Mouse (Mus musculus): Measurements from ENCODE around the gene Sez6l2.
"Not testable (repeated sequence)": the region's sequence is repeated elsewhere in the genome, so short reads cannot be mapped to it uniquely, and the experiment has no call there.

Sez6l2 gene

DNA sequence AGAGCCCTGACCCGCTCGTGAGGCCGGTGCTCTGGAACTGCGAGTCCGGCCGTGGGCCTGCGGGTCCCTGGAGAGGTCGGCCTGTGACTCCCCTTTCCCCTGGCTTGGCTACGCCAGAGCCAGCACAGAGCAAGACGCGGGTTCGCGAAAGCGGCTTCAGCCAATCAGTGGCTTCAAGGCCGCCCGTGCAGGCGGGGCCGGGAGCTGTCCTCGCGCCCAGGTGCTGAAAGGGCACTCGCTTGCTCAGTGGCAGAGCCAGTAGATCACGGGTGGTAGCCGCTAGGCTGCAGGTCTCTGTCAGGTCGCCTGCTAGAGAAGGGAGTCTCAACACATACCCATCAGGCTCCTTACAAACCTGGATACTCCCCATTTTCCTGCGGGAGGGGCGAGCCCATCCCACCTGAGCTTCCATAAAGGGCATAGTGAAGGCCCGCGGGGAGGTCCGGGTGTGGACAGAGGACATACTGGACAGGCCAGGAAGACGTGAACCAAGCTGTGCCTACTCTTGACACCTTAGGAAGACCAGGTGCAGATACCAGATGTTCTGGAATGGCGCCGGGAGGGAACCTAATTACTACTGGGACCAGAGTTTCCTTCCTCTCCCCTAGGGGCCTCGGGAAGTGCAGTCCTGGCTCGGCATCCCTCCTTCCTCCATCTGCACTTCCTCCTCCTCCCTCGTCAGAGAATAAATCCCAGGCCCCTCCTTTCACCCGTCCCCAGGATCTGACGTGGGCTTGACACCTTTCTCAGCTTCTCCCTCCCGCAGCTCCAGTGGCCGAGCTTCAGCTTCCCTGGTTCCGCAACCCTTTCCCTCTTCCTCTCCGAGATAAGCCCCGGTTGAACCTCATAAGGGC lies at the start of gene Sez6l2:
Gene Sez6l2 (plus strand): TSS at position 771 of the 854 bp plus-strand sequence.
- peak; percentile 82 to 83 for DNase-seq (ENCODE audit: low spot score in 2 of 2)

- no peak for DNase-seq (ENCODE audit: low spot score in 2 of 2)
These were observed 44.8 kb upstream of the Sez6l2 start for GRCm38 (mm10) chr7:126905590-126905989.

GRCm38 (mm10) chr7:126914844-126915243 lies 35.5 kb upstream of the Sez6l2 start:
- no peak for DNase-seq (ENCODE audit: low spot score in 2 of 2)

GRCm38 (mm10) chr7:126918356-126918755 lies 32.0 kb upstream of the Sez6l2 start:
- not testable (repeated sequence) for DNase-seq (ENCODE audit: low spot score in 2 of 2)

DNA sequence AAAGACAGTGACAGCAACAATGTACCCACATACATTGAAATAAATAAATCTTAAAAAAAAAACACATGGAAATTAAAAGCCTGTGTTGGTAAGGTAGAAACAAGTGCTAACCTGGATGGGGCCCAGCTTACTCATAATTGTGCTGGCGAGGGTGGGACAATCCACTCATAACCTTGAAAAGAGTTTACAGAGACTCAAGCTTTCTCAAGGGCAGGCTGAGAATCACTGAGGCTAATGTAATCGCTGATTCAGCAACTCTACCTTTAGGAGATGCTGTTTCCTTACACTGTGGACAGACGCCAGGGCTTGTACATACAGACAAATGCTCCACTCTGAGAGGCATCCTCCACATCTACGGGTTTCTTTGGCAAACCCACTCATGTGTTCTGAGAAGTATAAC lies 30.4 kb upstream of the Sez6l2 start:
- no peak for DNase-seq (ENCODE audit: low spot score in 2 of 2)

- no peak for DNase-seq (ENCODE audit: low spot score in 2 of 2)
These were observed 28.8 kb upstream of the Sez6l2 start for GRCm38 (mm10) chr7:126921563-126921962.

- no peak for DNase-seq (ENCODE audit: low spot score in 2 of 2)
These were observed 27.7 kb upstream of the Sez6l2 start, which contains the start of gene Tmem219 for GRCm38 (mm10) chr7:126922624-126923060. TSS of gene Tmem219 (minus strand) at chr7:126922917.

DNA sequence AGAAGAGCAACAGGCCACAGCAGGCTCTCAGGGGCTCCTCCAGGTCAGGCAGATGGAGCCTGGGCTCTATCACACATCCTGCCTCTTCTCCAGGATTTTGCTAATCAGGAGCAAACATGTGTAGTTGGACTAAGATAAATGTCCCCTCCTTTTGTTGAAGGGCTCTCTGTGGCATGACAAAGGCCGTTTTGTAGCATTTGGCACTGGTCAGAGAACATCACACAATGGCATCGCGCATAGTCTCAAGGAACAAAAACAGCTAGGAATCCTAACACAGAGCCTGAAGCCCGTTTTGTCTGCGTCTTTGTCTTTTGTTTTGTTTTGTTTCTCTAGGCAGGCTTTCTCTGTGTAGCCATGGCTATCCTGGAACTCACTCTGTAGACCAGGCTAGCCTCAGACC lies 26.4 kb upstream of the Sez6l2 start:
- no peak for DNase-seq (ENCODE audit: low spot score in 2 of 2)

- DNase-seq (ENCODE audit: low spot score in 2 of 2) = no peak
These were observed 24.1 kb upstream of the Sez6l2 start for GRCm38 (mm10) chr7:126926299-126926698.

DNA sequence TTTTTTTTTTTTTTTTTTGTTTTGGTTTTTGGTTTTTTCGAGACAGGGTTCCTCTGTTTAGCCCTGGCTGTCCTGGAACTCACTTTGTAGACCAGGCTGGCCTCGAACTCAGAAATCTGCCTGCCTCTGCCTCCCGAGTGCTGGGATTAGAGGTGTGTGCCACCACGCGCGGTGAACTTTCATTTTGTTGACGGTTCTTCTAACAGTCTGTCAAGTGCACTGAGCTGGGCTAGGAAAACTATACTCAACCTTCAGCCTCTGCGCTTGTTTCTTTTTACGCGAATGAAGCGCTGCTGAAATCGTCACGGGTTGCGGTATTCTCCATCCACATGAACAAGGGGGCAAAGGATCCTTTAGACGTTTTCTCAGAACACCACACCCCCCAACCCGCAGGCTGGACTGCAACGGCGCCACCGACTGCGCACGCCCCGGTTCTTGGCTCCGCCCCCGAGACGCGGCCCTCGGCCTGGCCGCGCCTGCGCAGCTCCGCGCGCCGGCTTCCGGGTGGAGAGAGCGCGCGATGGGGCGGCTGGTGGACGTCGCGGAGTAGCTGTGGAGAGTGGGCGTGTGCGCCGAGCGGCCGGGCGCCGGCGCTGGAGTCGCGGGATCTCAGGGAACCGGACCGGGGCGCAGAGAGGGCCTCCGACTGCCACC lies 21.9 kb upstream of the Sez6l2 start, which contains the start of gene Kctd13:
Gene Kctd13 (plus strand): TSS at position 496 of the 654 bp plus-strand sequence.
- DNase-seq (ENCODE audit: low spot score in 2 of 2) = peak; percentile 84 to 87

DNA sequence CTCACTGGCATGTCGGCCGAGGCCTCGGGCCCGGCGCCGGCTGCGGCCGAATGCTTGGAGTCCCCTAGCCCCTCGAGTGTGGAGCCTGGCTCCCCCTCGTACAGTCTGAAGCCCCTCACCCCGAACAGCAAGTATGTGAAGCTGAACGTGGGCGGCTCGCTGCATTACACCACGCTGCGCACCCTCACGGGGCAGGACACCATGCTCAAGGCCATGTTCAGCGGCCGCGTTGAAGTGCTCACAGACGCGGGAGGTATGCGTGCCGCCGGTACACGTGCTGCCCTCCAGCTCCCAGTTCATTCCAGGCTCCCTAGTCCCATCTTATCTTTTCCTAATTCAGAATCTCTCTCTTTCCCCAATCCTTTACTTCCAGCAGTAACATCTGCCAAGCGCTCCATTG lies 21.3 kb upstream of the Sez6l2 start:
- peak in 1 of 2 experiments; percentile 52 for DNase-seq (ENCODE audit: low spot score in 2 of 2)

DNA sequence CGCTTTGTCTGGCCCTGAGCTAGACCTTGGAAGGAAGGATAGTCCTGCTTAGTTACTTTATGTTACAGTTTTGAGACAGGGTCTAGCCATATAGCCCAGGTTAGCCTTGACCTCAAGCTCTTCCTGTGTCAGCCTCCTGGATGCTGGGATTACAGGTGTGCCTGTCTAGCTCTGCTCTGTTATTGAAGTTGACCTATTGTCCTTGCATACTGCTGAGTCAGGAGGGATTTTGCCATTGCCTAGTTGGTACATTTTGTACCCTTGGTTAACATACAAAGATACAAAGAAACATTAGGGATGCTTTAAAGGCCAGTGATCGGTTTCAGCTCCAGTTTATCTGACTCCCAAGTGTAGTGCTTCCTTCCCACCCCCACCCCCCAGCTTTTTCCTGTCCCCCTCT lies 17.7 kb upstream of the Sez6l2 start:
- DNase-seq (ENCODE audit: low spot score in 2 of 2) = no peak

- DNase-seq (ENCODE audit: low spot score in 2 of 2) = no peak
These were observed 9.2 kb upstream of the Sez6l2 start for GRCm38 (mm10) chr7:126941171-126941570.

DNA sequence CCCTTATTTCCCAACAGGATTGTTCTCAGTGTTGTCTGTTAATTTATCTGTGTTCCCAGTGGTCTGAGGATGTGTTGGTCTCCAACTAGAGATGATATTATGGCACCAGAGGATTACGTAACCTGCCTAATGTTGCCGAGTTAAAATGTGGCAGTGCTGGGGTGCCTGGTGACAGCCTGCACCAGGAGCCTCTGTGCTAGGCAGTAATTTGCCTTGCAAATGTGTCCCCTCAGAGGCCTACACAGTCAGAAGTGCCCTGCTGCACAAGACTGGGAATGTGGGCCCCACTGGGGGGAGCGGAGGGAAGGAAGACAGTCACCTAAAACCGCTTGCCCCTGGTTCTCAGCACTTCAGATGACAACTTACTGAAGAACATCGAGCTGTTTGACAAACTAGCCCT lies 8.6 kb upstream of the Sez6l2 start:
- no peak for DNase-seq (ENCODE audit: low spot score in 2 of 2)

GRCm38 (mm10) chr7:126946530-126946929 lies 3.8 kb upstream of the Sez6l2 start:
- no peak for DNase-seq (ENCODE audit: low spot score in 2 of 2)

- no peak for DNase-seq (ENCODE audit: low spot score in 2 of 2)
These were observed 1.7 kb upstream of the Sez6l2 start for GRCm38 (mm10) chr7:126948626-126949025.

GRCm38 (mm10) chr7:126949403-126949792 lies 965 bp upstream of the Sez6l2 start, which contains the start of gene Asphd1:
TSS of gene Asphd1 (minus strand) at chr7:126949582.
- DNase-seq (ENCODE audit: low spot score in 2 of 2) = peak; percentile 64 to 78

DNA sequence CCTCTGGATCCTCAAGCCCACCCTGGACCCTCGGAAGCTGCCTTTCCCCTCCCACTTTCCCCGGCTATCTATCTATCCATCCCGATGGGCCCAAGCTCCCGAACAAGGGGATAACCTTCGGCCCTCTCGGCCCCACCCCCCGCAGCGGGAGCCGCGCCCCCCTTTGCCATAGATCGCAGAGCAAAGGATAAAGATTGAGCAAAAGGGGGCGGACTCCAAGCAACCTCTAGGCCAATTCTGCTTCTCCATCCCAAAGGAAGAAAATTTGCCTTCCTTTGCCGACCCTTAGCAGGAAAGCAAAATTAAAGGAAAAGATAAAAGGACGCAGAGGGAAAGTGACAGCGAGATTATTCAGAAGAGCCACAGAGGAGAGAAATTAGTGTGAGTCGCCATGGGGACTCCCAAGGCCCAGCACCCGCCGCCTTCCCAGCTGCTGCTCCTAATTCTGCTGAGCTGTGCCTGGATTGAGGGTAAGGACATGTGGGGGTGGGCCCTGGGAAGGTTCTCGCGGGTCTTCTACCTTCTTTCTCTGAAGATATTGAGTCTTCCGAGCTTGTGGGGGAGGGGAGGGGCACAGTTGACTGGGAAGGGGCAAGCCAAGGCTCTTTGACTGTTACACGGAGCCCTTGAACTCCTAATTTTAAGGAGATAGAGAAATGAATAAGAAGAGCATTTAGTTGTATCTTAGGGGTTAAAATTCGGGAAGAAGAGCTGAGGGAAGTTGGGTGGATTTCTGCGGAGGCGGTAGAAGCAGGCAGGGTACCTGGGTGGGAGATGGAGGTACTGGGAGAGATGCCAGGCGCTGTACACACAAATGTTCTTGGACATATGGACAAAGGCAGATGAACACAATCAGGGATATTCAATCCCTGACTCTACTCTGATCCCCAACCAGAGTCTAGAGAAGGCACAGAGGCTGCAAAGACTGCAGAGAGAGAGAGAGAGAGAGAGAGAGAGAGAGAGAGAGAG lies 568 bp downstream of the Sez6l2 start:
- peak; percentile 52 to 61 for DNase-seq (ENCODE audit: low spot score in 2 of 2)

DNA sequence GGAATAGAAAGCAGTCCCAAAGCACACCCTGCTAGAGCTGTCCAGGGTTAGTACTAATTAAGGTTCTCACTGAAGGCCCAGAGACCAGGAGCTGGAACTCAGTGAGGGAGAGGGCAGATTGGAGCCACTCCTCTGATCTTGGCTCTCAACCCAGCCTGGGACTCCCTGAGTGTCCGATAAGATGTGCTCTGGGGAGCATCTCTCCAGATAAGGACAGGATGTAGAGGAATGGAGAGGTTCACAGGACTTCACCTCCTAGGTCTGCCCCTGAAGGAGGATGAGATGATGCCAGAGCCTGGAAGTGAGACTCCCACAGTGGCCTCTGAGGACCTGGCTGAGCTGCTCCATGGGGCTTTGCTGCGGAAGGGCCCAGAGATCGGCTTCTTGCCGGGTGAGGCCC lies 1.4 kb downstream of the Sez6l2 start:
- DNase-seq (ENCODE audit: low spot score in 2 of 2) = no peak

DNA sequence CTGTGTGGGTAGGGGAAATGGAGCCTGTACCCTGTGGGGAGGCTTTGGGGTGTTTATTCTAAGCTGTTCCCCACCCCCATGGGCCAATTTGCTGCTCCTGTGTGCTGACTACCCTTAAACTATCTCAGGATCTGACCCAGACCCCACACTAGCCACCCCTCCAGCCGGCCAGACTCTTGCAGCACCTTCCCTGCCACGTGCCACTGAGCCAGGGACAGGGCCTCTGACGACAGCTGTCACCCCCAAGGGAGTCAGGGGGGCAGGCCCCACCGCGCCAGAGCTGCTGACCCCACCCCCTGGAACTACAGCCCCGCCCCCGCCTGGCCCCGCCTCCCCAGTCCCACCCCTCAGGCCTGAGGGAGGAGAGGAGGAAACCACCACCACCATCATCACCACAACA lies 2.3 kb downstream of the Sez6l2 start:
- DNase-seq (ENCODE audit: low spot score in 2 of 2) = no peak

- no peak for DNase-seq (ENCODE audit: low spot score in 2 of 2)
These were observed 4.8 kb downstream of the Sez6l2 start for GRCm38 (mm10) chr7:126955125-126955524.

DNA sequence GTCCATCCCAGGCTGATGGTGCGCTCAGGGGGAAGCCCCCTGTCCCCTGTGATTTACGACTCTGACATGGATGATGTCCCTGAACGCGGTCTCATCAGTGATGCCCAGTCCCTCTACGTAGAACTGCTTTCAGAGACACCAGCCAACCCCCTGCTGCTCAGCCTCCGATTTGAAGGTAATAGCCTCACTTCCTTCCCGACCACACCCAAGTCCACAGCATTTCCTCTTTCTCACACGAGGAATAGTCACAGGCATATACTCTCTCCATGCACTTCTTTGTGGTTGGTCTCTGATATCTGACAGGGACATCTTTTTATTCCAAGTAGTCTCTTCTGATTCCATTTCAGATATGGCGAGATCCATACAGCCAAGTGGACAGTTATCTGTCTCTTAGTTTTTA lies 9.4 kb downstream of the Sez6l2 start:
- no peak for DNase-seq (ENCODE audit: low spot score in 2 of 2)

Data from right cerebral cortex, adult 2 months (tissue).